Mouse (Mus musculus) ovary, postnatal 10 days (tissue): ENCODE data around the gene Atp8b5.
A peak's percentile ranks its signal among the peaks of the same experiment; 100 is the strongest.

ENCODE experiments used
- DNase-seq: peaks from one replicate; pipeline ENCODE4 v3.0.0; 2022; ENCODE audit warnings: low spot score

The Atp8b5 gene

DNA sequence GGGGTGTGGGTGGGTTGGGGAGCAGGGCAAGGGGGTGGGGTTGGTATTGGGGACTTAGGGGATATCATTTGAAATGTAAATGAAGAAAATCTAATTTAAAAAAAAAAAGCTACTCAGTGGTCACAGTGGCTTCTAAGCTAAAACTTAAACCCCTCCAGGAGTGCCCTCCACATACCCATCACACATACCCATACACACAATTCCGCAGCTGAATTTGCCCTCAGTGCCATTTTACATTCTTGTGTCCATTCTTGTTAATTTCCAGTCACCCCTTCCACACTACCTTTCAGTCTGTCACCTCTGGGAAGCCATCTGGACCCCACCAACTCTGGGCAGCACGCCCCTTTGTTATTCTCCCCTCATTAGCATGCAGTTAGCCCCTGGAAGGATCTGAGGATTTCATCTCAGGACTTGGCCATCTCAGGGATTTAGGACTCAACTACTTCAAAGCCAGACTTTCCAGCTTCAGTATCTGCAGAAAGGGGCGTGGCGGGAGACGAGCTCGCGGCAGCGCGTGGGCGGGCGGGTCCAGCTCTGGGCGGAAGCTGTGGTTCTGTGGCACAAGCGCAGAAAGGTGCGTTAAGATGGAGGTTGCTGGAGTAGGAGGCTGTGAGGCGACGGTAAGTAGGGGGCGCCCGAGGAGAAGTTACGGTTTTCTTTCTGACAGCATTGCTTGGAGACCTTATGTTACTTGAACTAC lies at the start of gene Atp8b5:
Gene Atp8b5, plus strand, starts transcription at position 537 of the 700 bp plus-strand sequence.
- peak; percentile 56 for DNase-seq

GRCm38 (mm10) chr4:43217997-43218396 lies 49.0 kb upstream of the Atp8b5 start:
- no peak for DNase-seq

DNA sequence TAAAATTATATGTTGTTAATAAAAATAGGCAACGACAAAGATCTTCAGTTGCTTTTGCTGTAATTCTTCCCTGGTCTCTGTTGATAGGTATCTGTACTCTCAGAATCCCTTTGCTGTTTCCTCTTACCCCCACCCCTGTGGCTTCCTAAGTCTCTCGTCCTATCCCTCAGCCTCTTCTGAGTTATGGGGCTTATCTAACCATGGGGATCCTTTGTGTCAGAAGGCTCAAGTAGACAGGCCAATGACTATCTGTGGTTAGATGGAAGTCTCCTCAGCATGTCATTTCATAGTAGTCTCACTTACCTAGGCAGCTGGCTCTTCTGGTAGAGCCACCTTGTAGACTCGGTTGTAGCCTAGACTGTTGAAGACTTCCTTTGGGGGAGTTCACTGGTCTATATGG lies 35.1 kb upstream of the Atp8b5 start:
- DNase-seq: no peak

DNA sequence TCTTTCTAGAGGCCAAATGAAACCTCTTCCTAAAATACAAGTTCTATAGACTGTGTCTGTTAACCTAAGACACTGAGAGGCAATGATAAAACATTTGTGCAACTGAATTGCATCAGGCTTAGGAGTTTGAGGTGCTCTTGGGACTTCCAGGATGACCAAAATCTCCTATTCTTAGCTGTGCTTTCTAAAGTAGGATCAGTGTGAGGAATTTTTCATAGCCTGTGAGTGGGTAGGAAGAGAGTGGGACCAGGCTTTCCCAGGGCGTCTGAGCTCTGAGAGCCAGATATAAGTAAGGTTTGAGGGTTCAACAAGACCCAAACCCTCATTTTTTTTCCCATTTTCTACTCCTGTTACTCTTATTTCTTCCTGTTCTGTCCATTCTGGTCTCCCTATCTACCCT lies 34.0 kb upstream of the Atp8b5 start:
- no peak for DNase-seq

GRCm38 (mm10) chr4:43233489-43233888 lies 33.5 kb upstream of the Atp8b5 start:
- no peak for DNase-seq

- no peak for DNase-seq
Measured at GRCm38 (mm10) chr4:43236898-43237297, 30.1 kb upstream of the Atp8b5 start.

DNA sequence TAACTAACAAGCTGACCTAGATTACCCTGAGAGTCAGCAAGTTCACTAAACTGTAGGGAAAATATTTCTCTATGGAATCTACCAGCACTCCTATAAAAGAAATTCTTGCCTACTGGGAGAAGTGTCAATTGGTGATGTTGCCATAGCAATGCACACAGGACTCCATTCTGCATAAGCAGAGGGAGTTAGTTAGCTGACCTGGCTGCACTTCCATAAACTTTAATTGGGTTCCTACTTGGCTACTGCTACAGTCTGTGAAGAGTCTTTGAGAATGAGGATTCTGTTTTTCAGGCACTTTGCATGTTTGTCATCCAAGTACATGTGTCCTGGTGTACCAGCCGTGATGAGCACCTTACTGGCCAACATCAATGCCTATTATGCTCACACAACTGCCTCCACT lies 26.2 kb upstream of the Atp8b5 start:
- no peak for DNase-seq

DNA sequence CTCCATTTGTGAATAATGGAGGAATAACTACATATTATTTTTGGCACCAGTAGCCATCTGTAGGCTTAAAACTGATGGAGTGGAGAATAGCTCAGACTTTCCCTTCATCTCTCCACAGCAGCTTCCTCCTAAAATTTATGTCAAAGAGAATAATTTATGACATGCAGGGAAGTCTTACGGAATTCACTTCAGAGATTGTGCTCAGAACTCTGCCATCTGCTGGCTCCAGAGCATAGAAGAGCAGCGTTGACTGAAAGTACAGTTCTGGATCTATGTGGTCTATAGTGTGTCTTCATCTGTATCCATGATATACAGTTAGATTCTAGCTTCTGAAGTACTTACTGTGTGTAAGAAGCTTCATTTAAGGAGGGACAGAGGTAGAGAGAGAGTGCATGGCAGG lies 22.9 kb upstream of the Atp8b5 start:
- DNase-seq: no peak

DNA sequence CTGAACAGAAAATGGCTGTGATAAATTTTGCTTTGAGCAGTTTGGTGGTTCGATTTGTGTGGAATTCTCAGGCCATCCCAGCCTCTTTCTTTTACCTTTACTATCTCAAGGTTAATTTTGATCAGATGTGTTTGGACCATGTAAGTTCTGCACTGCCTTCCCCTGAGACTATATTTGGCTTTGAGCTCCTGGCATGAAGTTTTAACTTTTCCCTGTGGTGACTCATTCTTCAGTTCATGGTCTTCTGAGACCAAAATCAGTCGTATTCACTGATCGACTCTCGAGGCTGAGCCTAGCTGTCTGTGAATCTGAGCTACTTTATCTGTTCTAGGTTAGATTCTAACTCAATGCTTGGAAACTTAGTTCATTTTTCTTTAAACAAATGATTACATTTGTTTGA lies 21.2 kb upstream of the Atp8b5 start:
- DNase-seq: no peak

- DNase-seq: no peak
Measured at GRCm38 (mm10) chr4:43248026-43248425, 18.9 kb upstream of the Atp8b5 start.

DNA sequence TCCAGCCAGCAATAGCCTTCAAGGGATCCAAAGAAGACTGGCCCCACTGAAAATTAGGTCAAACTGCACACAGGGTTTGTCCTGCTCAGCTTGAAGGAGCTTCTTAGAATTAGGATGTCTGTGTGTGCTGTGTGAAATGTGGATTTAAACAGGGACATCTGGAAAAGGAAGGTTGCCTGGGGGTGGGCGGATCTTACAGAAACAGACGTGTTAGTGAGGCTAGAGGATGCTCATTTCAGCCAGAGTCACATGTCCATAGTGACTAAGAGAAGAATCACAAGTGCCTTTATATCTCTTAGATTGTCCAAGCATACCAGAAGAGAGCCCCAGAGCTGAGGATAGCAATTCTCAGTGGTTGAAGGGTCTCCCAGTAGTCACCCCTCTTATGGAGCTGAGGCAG lies 18.1 kb upstream of the Atp8b5 start:
- no peak for DNase-seq

DNA sequence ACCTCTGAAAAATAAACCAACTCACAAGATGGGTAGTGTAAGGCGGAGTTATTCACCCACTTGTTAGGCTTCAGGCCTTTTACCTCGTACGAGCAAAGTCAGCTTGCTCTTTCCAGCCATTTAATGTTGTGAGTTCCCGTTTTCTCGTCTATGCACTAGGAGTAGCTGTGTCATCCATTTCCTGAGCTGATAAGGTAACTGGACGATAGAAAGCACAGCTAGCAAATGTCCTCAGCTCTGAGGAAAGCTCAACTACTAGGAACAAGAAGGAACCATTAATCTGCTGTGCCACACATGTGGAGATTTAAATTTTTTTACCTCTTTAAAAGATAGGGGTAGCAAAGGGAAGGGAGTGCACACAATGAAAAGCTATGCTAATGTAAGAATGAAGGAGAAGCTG lies 15.7 kb upstream of the Atp8b5 start:
- no peak for DNase-seq

GRCm38 (mm10) chr4:43257040-43257439 lies 9.9 kb upstream of the Atp8b5 start:
- DNase-seq: no peak

DNA sequence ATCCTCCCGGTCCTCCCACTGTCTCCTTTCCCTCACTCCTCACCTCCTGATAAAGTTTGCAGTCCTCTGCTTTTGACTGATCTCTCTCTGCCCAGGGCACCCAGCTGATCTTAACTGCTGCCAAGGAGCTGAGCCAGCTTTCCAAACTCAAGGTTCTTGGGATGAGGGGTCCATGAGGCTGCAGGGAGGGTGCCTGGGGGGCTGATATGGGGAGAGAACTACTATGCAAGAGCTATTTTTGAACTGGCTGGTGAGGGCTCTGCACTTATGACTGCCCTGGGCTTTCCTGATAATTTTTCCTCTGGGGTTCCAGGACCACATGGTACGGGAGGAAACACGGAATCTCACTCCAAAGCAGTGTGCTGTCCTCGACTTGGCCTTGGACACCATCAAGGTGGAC lies 8.4 kb upstream of the Atp8b5 start:
- no peak for DNase-seq

DNA sequence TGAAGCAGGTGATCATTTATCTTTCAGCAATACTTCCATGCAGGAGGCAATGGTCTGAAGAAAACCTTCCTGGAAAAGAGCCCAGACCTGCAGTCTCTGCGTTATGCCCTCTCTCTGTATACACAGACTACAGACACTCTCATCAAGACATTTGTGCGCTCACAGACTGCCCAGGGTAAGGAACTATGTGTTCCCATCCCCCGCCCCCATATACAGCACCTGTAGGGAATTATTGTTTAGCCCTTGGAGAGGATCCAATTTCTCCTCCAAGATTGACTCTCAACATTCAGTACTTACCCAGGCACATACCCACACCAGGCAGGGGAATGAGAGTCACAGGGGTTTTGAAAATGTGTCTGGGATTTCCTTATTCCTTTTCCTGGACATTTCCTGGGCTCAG lies 7.5 kb upstream of the Atp8b5 start:
- DNase-seq: no peak

GRCm38 (mm10) chr4:43260096-43260495 lies 6.9 kb upstream of the Atp8b5 start:
- DNase-seq: no peak

GRCm38 (mm10) chr4:43262821-43263220 lies 4.1 kb upstream of the Atp8b5 start:
- DNase-seq: no peak

DNA sequence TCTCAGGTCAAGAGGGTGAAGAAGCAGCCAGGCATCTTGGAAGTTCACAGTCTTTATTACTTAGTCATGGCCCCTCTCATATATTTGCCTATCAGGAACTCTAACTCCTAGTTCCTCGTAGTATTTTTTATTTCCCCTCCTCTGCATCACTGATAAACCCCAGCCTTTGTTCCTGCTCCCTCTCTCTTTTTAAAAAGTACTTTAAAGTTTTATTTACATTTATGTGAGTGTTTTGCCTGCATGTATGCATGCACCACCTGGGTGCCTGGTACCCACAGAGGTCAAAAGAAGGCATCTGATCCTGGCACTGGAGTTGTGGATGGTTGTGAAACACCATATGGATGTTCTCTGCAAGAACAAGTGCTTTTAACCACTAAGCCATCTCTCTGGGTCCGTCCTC lies 813 bp upstream of the Atp8b5 start:
- no peak for DNase-seq

DNA sequence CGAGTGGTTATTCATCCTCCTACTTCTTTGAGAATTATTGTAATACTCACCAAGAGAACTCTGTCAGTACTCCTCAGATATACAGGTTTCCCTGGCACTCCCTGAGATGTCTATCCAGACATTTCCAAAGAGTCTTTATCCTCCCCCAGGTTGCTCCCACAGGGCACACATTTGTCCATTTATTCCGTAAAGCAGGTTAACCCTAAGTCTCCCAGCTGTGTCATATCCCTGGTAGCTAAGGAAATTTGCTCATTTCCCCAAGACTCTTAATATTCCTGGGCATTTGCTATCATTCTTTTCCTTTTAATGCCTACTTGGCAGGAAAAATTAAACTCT lies 332 bp downstream of the Atp8b5 start:
- no peak for DNase-seq

DNA sequence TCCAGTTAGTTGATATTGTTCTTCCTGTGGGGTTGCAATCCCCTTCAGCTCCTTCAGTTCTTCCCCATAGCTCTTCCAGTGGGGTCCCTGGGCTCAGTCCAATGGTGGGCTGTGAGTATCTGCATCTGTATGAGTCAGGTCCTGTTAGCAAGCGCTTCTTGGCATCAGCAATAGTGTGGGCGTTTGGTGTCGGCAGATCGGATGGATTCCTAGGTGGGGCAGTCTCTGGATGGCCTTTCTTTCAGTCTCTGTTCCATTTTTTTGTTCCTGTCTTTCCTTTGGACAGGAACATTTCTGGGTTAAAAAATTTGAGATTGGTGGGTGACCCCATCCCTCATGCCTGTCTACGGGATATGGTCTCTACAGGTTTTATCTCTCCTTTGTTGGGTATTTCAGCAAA lies 18.5 kb downstream of the Atp8b5 start:
- no peak for DNase-seq

DNA sequence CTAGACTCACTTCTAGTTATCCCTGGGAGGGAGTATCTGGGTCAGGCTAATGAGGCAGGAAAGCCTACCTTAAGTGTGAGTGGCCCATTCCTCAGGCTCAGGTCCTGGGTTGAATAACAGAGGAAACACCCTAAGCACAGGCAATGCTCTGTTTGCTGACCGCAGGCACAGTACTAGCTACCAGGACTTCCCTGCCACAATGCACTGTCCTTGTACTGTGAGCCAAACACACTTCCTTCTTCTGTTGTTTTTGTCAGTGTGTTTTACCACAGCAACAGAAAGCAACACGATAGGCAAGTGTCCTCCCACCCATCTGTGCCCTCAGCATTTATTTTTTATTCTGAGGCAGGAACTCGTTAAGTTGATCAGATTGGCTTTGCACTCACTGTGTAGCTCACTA lies 20.3 kb downstream of the Atp8b5 start:
- no peak for DNase-seq

GRCm38 (mm10) chr4:43294001-43294400 lies 27.0 kb downstream of the Atp8b5 start:
- DNase-seq: no peak

- DNase-seq: no peak
Measured at GRCm38 (mm10) chr4:43309696-43310338, 42.9 kb downstream of the Atp8b5 start.

DNA sequence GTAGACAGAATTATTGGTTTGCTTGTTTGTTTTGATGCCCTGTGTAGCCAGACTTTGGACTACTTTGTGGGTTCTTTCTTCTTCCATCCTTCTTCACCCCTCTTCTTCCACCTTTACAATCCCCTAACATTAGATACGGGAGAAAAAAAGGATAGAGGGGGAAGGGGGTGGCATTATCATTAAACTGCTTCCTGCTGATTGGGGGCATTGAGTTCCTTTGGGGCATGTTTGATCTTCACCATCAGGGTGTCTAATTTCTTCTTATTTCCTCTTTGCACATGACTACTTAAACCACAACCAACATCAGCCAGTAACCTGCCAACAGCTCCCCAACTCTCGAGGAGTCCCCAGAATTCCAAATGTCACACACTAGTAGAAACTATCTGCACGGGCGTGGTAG lies 54.6 kb downstream of the Atp8b5 start:
- DNase-seq: no peak
